Mouse (Mus musculus): ENCODE results near the gene Otp. TPM values are rescaled to one million over a fixed set of nuclear protein-coding genes. Genes with fewer than 3 reads are reported as not detected.

Gene Otp
- polyA plus RNA-seq, 1 experiment from 2014 or later: not detected

DNA sequence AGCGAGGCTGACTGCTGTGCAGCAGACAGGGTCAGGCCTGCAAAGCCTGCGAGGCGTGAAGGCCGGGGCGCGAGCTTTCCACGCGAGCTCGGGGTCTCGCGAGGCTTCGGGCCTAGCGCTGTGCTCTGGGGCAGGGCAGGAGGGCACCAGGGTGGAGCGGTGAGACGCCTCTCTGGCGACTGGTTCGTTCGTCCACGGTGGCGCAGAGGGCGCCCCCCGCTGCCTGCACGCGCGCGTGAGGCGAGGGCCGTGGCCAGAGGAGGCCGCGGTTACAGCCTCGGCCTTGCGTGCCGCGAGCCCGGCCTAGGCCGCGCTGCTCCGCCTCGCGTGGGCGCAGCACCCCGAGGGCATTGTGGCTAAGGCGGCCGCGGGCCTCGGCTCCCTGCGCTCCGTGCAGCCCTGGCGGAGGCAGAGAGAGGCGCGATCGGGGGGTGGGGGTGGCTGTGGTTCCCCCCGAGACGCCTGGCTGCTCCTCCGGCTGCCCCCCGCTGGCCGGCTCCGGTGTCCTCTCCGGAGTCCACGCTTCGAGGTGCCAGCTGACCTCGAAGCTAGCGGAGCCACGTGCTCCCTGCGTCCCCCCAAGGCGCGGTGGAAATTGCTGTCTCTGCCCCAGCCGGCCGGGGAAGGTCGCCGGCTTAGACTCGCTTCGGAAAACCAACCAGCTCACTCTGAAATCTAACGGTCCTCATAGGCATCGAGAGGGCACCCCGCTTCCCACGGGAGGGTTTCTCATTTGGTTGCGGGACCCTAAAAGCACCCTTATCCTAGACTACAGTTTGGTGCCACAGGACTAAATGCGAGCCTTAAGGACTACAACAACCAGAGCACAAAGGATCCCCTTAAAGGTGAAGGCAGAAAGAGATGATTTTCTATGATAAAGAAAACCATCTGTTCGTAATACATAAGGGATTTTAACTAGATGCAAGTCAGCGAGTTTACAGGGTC is 10.2 kb downstream of the Otp start:
- no peak overlapping the region for H3K27ac ChIP-seq
- no peak for ATAC-seq (ENCODE audit: insufficient number of reproducible peaks, low FRiP score, low TSS enrichment, low read depth)
- H3K4me3 ChIP-seq: peak overlapping the region; percentile 36
- peaks cover 25% of the 10 kb centered on the region for H3K4me1 ChIP-seq
- peaks cover 90% of the 10 kb centered on the region for H3K27me3 ChIP-seq
- H3K9ac ChIP-seq: peak overlapping the region; percentile 33; the same call in 1 of the 2 replicates
- H3K9me3 ChIP-seq: no peaks in the 10 kb centered on the region
- H3K4me2 ChIP-seq: peak overlapping the region; percentile 68
- WGBS: 2% methylated on average over 80 of the region's 81 CpGs
- no peaks in the 10 kb centered on the region for H3K36me3 ChIP-seq

DNA sequence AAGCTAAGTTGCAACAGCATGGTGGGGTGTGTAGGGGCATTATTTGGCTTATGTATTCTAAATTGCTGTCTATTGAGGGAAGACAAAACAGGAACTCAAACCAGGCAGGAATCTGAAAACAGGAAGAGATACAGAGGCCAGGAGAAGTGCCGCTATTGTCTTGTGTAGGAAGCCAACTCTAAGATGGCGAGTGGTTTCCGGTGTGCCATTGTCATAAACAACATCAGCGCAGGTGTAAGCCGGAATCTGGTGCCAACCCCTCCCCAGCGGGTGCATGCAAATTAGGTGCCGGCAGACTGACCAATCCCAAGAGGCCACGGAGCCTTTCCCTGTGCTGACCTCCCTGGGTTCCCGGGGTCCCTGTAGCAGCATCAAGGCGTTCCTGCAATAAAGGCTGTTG is 32.4 kb downstream of the Otp start:
- Histone ChIP-seq H3K36me3 (no peaks in the 10 kb centered on the region), H3K27me3 (no peaks in the 10 kb centered on the region), H3K27ac (no peak overlapping the region), H3K9ac (no peak overlapping the region), H3K4me2 (no peak overlapping the region), H3K4me3 (no peak overlapping the region), H3K9me3 (no peaks in the 10 kb centered on the region), H3K4me1 (no peaks in the 10 kb centered on the region)
- ATAC-seq (ENCODE audit: insufficient number of reproducible peaks, low FRiP score, low TSS enrichment, low read depth): no peak
- WGBS: 89% methylated on average over 10 of the region's 10 CpGs

- Histone ChIP-seq H3K27me3 (no peaks in the 10 kb centered on the region), H3K27ac (no peak overlapping the region), H3K9ac (no peak overlapping the region), H3K4me3 (no peak overlapping the region), H3K9me3 (no peaks in the 10 kb centered on the region), H3K36me3 (no peaks in the 10 kb centered on the region), H3K4me1 (no peaks in the 10 kb centered on the region), H3K4me2 (0 out of 2 replicates have a peak overlapping the region, but pooled peaks have one; percentile 1)
- WGBS: 16% methylated on average over 11 of the region's 11 CpGs
- no peak for ATAC-seq (ENCODE audit: insufficient number of reproducible peaks, low FRiP score, low TSS enrichment, low read depth)
Observed at GRCm38 (mm10) chr13:94912961-94913360, 37.6 kb downstream of the Otp start.

GRCm38 (mm10) chr13:94915654-94916053 is 40.3 kb downstream of the Otp start:
- H3K9ac ChIP-seq: no peak overlapping the region
- no peak overlapping the region for H3K4me3 ChIP-seq
- H3K27ac ChIP-seq: no peak overlapping the region
- ATAC-seq (ENCODE audit: insufficient number of reproducible peaks, low FRiP score, low TSS enrichment, low read depth): no peak
- no peak overlapping the region for H3K4me2 ChIP-seq
- no peaks in the 10 kb centered on the region for H3K9me3 ChIP-seq
- no peaks in the 10 kb centered on the region for H3K27me3 ChIP-seq
- WGBS: 57% methylated on average over 5 of the region's 5 CpGs
- H3K36me3 ChIP-seq: no peaks in the 10 kb centered on the region
- H3K4me1 ChIP-seq: no peaks in the 10 kb centered on the region

- no peak overlapping the region for H3K9ac ChIP-seq
- ATAC-seq (ENCODE audit: insufficient number of reproducible peaks, low FRiP score, low TSS enrichment, low read depth): no peak
- 79% methylated on average over 3 of the region's 3 CpGs for WGBS
- no peaks in the 10 kb centered on the region for H3K4me1 ChIP-seq
- H3K27ac ChIP-seq: no peak overlapping the region
- H3K27me3 ChIP-seq: peaks cover 18% of the 10 kb centered on the region
- no peak overlapping the region for H3K4me3 ChIP-seq
- no peak overlapping the region for H3K4me2 ChIP-seq
- no peaks in the 10 kb centered on the region for H3K36me3 ChIP-seq
- no peaks in the 10 kb centered on the region for H3K9me3 ChIP-seq
Observed at GRCm38 (mm10) chr13:94928086-94928485, 52.7 kb downstream of the Otp start.

Other genes starting within 250 kb of the Otp start
- 194 and 208 TPM in 2 replicates for gene Tbca, start 86.7 kb upstream of the Otp start, polyA plus RNA-seq (2015; fragmentation: Nextera tagmentation; extraction: Ambion mirVana)
- gene Wdr41, start 100.7 kb downstream of the Otp start, polyA plus RNA-seq (2015; fragmentation: Nextera tagmentation; extraction: Ambion mirVana): 22.0 and 22.4 TPM in 2 replicates

All from limb, embryonic 15.5 days (tissue).